Mouse (Mus musculus) adrenal gland, postnatal 25 days (tissue): Measurements from ENCODE around the gene Cenpf. TPM values are rescaled to one million over a fixed set of nuclear protein-coding genes. Genes with fewer than 3 reads are reported as not detected.

Experiments used
- DNase-seq: peaks from one replicate; pipeline ENCODE4 v3.0.0; 2021; ENCODE audit warnings: mixed read lengths
- total RNA-seq: library from RNA; stranded (reverse); gene quantifications from 2 replicates; pipeline ENCODE4 v1.2.3, GENCODE M21; 2021

Gene Cenpf
- total RNA-seq, 1 experiment from 2014 or later = 7.2 TPM

- DNase-seq = no peak
Observed at GRCm38 (mm10) chr1:189630026-189630425, 57.9 kb downstream of the Cenpf start.

- peak; percentile 70 for DNase-seq
Observed at GRCm38 (mm10) chr1:189627976-189628768, 59.7 kb downstream of the Cenpf start.

GRCm38 (mm10) chr1:189624756-189625155 is 63.1 kb downstream of the Cenpf start:
- no peak for DNase-seq

GRCm38 (mm10) chr1:189618970-189619740 is 68.7 kb downstream of the Cenpf start:
- DNase-seq = no peak

GRCm38 (mm10) chr1:189617381-189617780 is 70.5 kb downstream of the Cenpf start:
- DNase-seq = no peak

- DNase-seq = peak; percentile 43
Observed at GRCm38 (mm10) chr1:189615246-189615645, 72.6 kb downstream of the Cenpf start.

- DNase-seq = no peak
Observed at GRCm38 (mm10) chr1:189613076-189613475, 74.8 kb downstream of the Cenpf start.

- DNase-seq = no peak
Observed at GRCm38 (mm10) chr1:189611775-189612174, 76.1 kb downstream of the Cenpf start.

GRCm38 (mm10) chr1:189608640-189609039 is 79.2 kb downstream of the Cenpf start:
- DNase-seq = no peak

- DNase-seq = no peak
Observed at GRCm38 (mm10) chr1:189608039-189608438, 79.8 kb downstream of the Cenpf start.

- no peak for DNase-seq
Observed at GRCm38 (mm10) chr1:189605598-189606126, 82.2 kb downstream of the Cenpf start.

- DNase-seq = no peak
Observed at GRCm38 (mm10) chr1:189597096-189597495, 90.8 kb downstream of the Cenpf start.

Other genes with a start within 250 kb of the Cenpf start
- gene Ptpn14, start 40.2 kb upstream of the Cenpf start, total RNA-seq = 17.1 and 23.4 TPM in 2 replicates
- gene Smyd2, start 234.3 kb upstream of the Cenpf start, total RNA-seq = 74.5 and 80.8 TPM in 2 replicates